Mouse (Mus musculus): ENCODE data around the gene Spata18. TPM values are rescaled to one million over a fixed set of nuclear protein-coding genes. Genes with fewer than 3 reads are reported as not detected.

Gene Spata18
- polyA plus RNA-seq (2014; fragmentation: Nextera tagmentation; extraction: Ambion mirVana), result 1.0 and 1.9 TPM in 2 replicates

DNA sequence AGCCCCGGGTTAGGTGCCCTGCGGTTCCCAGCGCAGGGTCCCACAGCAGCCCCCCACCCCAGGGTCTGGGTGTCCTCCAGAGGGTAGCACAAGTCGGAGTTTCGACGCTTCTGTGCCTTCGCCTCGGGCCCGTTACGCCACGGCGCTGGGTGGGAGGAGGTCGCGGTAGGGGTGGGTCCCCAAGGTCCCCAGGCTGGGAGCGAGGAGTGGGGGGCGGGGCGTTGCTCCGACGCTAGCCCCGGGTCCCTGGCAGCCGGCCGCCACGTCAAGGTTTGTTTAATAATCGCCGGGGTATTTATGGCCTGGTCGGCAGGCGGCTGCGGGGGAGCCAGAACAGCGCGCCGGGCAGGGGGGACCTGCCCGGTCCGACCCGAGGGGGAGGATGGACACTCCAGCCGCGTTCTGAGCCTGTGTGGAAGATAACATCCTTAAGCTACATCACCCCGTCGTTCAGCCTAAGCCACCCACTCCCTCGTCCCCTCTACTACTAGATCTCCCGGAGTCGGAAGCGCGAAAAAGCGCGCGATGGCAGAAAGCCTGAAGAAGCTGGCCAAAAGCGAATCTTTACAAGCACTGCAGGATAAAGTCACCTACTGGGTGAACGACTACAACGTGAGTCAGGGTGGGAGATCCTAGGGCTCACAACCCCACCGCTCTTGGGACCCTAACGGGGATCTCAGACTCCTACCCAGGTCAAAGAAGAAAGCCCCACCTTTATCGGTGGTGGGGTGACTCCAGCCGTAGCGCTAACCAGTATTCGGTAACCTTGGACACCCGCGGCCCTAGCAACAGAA lies at the start of gene Spata18:
Gene Spata18 (plus strand): TSS at position 319 of the 794 bp plus-strand sequence.
- peaks cover 46% of the 10 kb centered on the region for H3K27me3 ChIP-seq (ENCODE audit: control insufficient read depth, insufficient read depth, low read length)
- peak; percentile 69 for DNase-seq (ENCODE audit: low spot score)
- no peaks in the 10 kb centered on the region for H3K9me3 ChIP-seq (ENCODE audit: control insufficient read depth, low read length)
- H3K4me2 ChIP-seq (replicated peaks; ENCODE audit: low read depth, low read length), result peak within 1 kb of the TSS; percentile 84
- H3K27ac ChIP-seq (ENCODE audit: low read depth, low read length), result no peak within 1 kb of the TSS
- H3K9ac ChIP-seq (ENCODE audit: low read depth, low read length), result peak within 1 kb of the TSS; percentile 45
- no peak for ATAC-seq (ENCODE audit: low FRiP score)
- peaks cover 7% of the 10 kb centered on the region for H3K4me1 ChIP-seq (replicated peaks; ENCODE audit: control insufficient read depth, insufficient read depth, low read length)
- H3K4me3 ChIP-seq (ENCODE audit: low read depth, low read length), result peak within 1 kb of the TSS; percentile 42
- H3K36me3 ChIP-seq (ENCODE audit: control insufficient read depth, insufficient read depth, low read length), result no peaks in the 10 kb centered on the region
- WGBS, result under 1% methylated on average over 45 of the region's 57 CpGs

DNA sequence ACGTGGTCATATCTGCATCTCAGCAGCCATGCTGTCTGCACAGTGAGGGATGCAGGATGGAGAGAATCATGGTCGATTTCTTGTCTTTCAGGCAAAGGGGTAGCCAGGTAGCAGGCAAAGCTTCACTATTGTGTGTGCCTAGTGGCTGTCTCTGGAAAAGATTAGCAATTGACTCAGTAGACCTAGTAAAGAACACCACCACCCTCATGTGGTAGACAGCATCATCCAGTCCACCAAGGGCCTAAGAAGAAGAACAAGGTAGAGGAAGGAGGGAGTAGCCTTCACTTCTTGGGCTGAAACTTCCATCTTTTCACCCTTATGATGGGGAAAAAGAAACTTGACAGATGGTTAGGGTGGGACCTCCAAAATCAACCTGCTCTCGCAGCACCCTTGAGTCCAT lies 48.3 kb upstream of the Spata18 start:
- H3K4me3 ChIP-seq (ENCODE audit: low read depth, low read length), result no peak overlapping the region
- no peak overlapping the region for H3K27ac ChIP-seq (ENCODE audit: low read depth, low read length)
- DNase-seq (ENCODE audit: low spot score), result no peak
- H3K27me3 ChIP-seq (ENCODE audit: control insufficient read depth, insufficient read depth, low read length), result no peaks in the 10 kb centered on the region
- H3K9ac ChIP-seq (ENCODE audit: low read depth, low read length), result no peak overlapping the region
- no peak for ATAC-seq (ENCODE audit: low FRiP score)
- WGBS, result 88% methylated on average over 3 of the region's 3 CpGs
- no peaks in the 10 kb centered on the region for H3K9me3 ChIP-seq (ENCODE audit: control insufficient read depth, low read length)
- no peak overlapping the region for H3K4me2 ChIP-seq (replicated peaks; ENCODE audit: low read depth, low read length)
- H3K4me1 ChIP-seq (replicated peaks; ENCODE audit: control insufficient read depth, insufficient read depth, low read length), result peaks cover 2% of the 10 kb centered on the region
- H3K36me3 ChIP-seq (ENCODE audit: control insufficient read depth, insufficient read depth, low read length), result no peaks in the 10 kb centered on the region

DNA sequence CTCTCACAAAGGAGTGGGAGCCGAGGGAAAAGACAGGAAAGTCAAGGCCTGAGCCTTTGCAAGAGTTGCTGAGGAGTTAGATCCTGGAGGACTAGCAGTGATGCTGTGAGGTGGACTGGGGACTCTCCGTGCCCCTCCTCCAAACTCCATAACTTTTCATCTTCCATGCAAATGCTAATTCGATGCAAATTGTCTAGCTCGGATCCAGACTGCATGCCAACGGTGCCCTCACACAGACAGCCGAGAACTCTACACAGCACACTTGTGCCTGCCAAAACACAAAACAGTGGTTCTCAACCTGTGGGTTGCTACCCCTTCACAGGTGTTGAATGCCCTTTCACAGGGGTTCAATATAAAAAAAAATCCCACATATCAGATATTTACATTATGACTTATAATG lies 46.6 kb upstream of the Spata18 start:
- no peak overlapping the region for H3K4me2 ChIP-seq (replicated peaks; ENCODE audit: low read depth, low read length)

DNA sequence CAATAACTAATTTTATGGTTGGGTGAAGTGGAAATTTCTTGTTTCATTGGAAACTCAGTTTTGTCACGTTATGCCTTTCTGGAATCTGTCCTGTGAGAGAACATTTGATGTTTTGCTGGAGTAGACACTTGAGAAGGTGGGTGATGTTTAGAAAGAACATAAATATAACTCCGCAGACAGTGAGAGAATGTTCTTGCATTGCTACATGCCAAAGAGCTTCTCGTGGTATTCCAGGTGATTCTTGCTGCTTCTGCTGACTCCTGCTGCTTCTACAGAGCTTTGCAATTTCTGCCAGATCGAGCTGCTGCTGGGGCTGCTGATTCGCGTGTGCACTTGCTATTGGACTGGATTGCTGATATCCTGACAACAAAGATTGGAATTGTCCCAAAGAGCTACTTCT lies 46.2 kb upstream of the Spata18 start:
- no peak overlapping the region for H3K9ac ChIP-seq (ENCODE audit: low read depth, low read length)
- no peaks in the 10 kb centered on the region for H3K9me3 ChIP-seq (ENCODE audit: control insufficient read depth, low read length)
- no peak overlapping the region for H3K4me2 ChIP-seq (replicated peaks; ENCODE audit: low read depth, low read length)
- no peak for DNase-seq (ENCODE audit: low spot score)
- H3K36me3 ChIP-seq (ENCODE audit: control insufficient read depth, insufficient read depth, low read length), result no peaks in the 10 kb centered on the region
- ATAC-seq (ENCODE audit: low FRiP score), result no peak
- 93% methylated on average over 6 of the region's 6 CpGs for WGBS
- H3K4me1 ChIP-seq (replicated peaks; ENCODE audit: control insufficient read depth, insufficient read depth, low read length), result no peaks in the 10 kb centered on the region
- H3K4me3 ChIP-seq (ENCODE audit: low read depth, low read length), result no peak overlapping the region
- no peaks in the 10 kb centered on the region for H3K27me3 ChIP-seq (ENCODE audit: control insufficient read depth, insufficient read depth, low read length)
- H3K27ac ChIP-seq (ENCODE audit: low read depth, low read length), result no peak overlapping the region

More for the DNA sequence above, 46.6 kb upstream of the Spata18 start:
- no peak overlapping the region for H3K4me3 ChIP-seq (ENCODE audit: low read depth, low read length)
- H3K9ac ChIP-seq (ENCODE audit: low read depth, low read length), result no peak overlapping the region
- H3K36me3 ChIP-seq (ENCODE audit: control insufficient read depth, insufficient read depth, low read length), result no peaks in the 10 kb centered on the region
- DNase-seq (ENCODE audit: low spot score) (no peak), ATAC-seq (ENCODE audit: low FRiP score) (no peak)
- H3K27me3 ChIP-seq (ENCODE audit: control insufficient read depth, insufficient read depth, low read length), result no peaks in the 10 kb centered on the region
- H3K9me3 ChIP-seq (ENCODE audit: control insufficient read depth, low read length), result no peaks in the 10 kb centered on the region
- WGBS, result 83% methylated on average over 6 of the region's 6 CpGs
- H3K27ac ChIP-seq (ENCODE audit: low read depth, low read length), result no peak overlapping the region
- H3K4me1 ChIP-seq (replicated peaks; ENCODE audit: control insufficient read depth, insufficient read depth, low read length), result no peaks in the 10 kb centered on the region

DNA sequence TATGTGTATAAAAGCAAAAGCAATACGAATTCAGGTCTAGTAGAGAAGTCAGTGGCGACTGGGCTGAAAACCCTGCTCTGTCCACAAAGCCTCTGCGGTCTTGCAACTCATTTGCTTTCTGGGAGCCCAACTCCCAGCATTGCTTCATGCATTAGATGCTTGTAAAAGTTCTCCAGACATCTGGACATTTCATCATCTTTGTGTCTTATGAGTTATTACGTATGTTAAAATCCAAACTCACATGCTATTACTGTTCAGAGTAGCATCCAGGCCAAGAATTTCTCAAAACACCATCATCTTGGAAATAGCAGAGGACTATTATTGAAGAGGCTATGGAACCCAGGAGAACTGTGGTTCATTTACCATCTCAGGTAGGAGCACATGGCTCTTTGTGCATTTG lies 40.1 kb upstream of the Spata18 start:
- H3K9me3 ChIP-seq (ENCODE audit: control insufficient read depth, low read length), result no peaks in the 10 kb centered on the region
- ATAC-seq (ENCODE audit: low FRiP score), result no peak
- H3K27ac ChIP-seq (ENCODE audit: low read depth, low read length), result no peak overlapping the region
- no peaks in the 10 kb centered on the region for H3K27me3 ChIP-seq (ENCODE audit: control insufficient read depth, insufficient read depth, low read length)
- H3K4me1 ChIP-seq (replicated peaks; ENCODE audit: control insufficient read depth, insufficient read depth, low read length), result no peaks in the 10 kb centered on the region
- H3K4me3 ChIP-seq (ENCODE audit: low read depth, low read length), result no peak overlapping the region
- H3K4me2 ChIP-seq (replicated peaks; ENCODE audit: low read depth, low read length), result no peak overlapping the region
- no peak overlapping the region for H3K9ac ChIP-seq (ENCODE audit: low read depth, low read length)
- WGBS, result 95% methylated on average over 4 of the region's 4 CpGs
- no peaks in the 10 kb centered on the region for H3K36me3 ChIP-seq (ENCODE audit: control insufficient read depth, insufficient read depth, low read length)
- no peak for DNase-seq (ENCODE audit: low spot score)

DNA sequence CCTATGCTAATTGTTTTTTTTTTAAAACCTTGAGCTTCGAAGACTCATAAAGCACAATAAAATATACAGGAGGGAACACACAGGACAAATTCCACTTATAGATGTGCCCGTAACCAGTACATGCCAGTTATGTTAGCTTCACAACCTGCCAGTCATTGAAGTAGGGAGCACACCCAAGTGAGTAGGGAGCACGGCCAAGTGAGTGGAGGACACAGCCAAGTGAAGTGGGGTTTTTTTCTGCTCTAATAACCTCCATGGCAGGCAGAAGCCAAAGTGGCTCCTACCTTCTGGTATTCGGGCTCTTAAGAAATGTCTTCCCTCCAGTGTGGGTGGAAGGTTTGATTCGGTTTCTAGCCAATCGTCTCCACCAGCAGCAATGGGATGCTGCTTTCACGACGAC lies 37.9 kb upstream of the Spata18 start:
- Histone ChIP-seq H3K9ac (ENCODE audit: low read depth, low read length) (no peak overlapping the region), H3K4me2 (replicated peaks; ENCODE audit: low read depth, low read length) (no peak overlapping the region), H3K9me3 (ENCODE audit: control insufficient read depth, low read length) (no peaks in the 10 kb centered on the region), H3K4me3 (ENCODE audit: low read depth, low read length) (no peak overlapping the region), H3K27ac (ENCODE audit: low read depth, low read length) (no peak overlapping the region), H3K27me3 (ENCODE audit: control insufficient read depth, insufficient read depth, low read length) (no peaks in the 10 kb centered on the region), H3K4me1 (replicated peaks; ENCODE audit: control insufficient read depth, insufficient read depth, low read length) (no peaks in the 10 kb centered on the region), H3K36me3 (ENCODE audit: control insufficient read depth, insufficient read depth, low read length) (no peaks in the 10 kb centered on the region)
- ATAC-seq (ENCODE audit: low FRiP score), result no peak
- no peak for DNase-seq (ENCODE audit: low spot score)
- WGBS, result 92% methylated on average over 8 of the region's 8 CpGs

DNA sequence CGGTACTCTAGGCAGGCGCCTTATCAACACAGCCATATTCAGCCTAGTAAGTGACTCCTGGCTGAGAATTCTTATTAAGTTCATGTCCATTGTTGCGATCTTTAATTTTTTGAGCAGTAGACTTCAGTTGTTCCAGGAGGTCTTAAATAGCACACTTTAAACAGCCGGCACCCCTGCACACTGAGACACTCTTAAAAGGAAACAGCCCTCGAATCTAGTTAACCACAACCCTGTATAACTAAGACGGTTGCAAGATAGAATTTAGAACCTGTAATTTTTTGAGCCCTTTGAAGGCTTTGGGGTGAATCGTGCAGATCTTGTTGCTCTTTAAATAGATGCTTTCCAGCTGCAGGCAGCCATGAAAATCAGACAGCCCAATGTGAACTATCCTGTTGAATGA lies 36.0 kb upstream of the Spata18 start:
- Histone ChIP-seq H3K4me1 (replicated peaks; ENCODE audit: control insufficient read depth, insufficient read depth, low read length) (no peaks in the 10 kb centered on the region), H3K9ac (ENCODE audit: low read depth, low read length) (no peak overlapping the region), H3K36me3 (ENCODE audit: control insufficient read depth, insufficient read depth, low read length) (no peaks in the 10 kb centered on the region), H3K27ac (ENCODE audit: low read depth, low read length) (no peak overlapping the region), H3K9me3 (ENCODE audit: control insufficient read depth, low read length) (no peaks in the 10 kb centered on the region), H3K4me3 (ENCODE audit: low read depth, low read length) (no peak overlapping the region), H3K27me3 (ENCODE audit: control insufficient read depth, insufficient read depth, low read length) (no peaks in the 10 kb centered on the region), H3K4me2 (replicated peaks; ENCODE audit: low read depth, low read length) (no peak overlapping the region)
- DNase-seq (ENCODE audit: low spot score) (no peak), ATAC-seq (ENCODE audit: low FRiP score) (no peak)
- 87% methylated on average over 7 of the region's 7 CpGs for WGBS

DNA sequence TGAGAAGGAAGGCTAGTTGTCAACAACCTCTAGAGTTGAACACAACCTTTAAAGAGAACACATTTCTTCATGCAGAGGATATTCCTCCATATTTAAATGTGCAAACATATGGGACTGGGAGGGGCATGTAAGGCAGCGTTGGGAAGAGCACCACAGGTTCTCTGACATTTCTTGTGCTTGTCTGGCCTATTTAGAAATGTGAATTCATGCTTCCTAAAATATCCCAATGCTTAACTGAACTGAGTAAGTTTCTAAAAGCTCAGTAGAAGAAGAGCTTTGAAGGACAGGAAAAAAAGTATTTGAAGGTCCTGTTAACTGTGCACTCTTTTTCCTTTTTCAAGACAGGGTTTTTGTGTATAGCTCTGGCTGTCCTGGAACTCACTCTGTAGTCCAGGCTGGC lies 32.2 kb upstream of the Spata18 start:
- 79% methylated on average over 1 of the region's 1 CpGs for WGBS
- no peak overlapping the region for H3K4me2 ChIP-seq (replicated peaks; ENCODE audit: low read depth, low read length)
- no peak overlapping the region for H3K27ac ChIP-seq (ENCODE audit: low read depth, low read length)
- H3K4me1 ChIP-seq (replicated peaks; ENCODE audit: control insufficient read depth, insufficient read depth, low read length), result no peaks in the 10 kb centered on the region
- no peak for DNase-seq (ENCODE audit: low spot score)
- H3K36me3 ChIP-seq (ENCODE audit: control insufficient read depth, insufficient read depth, low read length), result no peaks in the 10 kb centered on the region
- no peak overlapping the region for H3K9ac ChIP-seq (ENCODE audit: low read depth, low read length)
- H3K27me3 ChIP-seq (ENCODE audit: control insufficient read depth, insufficient read depth, low read length), result no peaks in the 10 kb centered on the region
- no peak overlapping the region for H3K4me3 ChIP-seq (ENCODE audit: low read depth, low read length)
- no peak for ATAC-seq (ENCODE audit: low FRiP score)
- H3K9me3 ChIP-seq (ENCODE audit: control insufficient read depth, low read length), result no peaks in the 10 kb centered on the region

DNA sequence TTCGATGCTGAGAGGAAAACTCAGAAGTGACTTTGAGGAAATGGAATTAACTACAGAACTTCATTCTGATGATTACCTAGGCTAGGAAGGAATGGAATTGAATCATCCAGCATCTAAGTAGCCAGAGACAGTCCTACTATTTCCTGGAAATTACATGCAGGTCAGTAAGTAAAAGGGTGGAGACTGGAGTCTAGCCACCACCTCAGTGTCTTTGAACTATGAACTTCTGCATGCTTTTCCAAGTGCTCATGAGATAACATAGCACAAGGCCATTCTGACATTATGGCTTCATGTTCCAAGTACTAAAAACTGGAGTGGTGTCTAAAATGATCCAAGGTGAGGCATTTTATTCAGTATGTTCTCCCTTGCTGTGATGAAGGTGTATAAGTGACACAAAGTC lies 25.7 kb upstream of the Spata18 start:
- Histone ChIP-seq H3K4me1 (replicated peaks; ENCODE audit: control insufficient read depth, insufficient read depth, low read length) (no peaks in the 10 kb centered on the region), H3K4me3 (ENCODE audit: low read depth, low read length) (no peak overlapping the region), H3K36me3 (ENCODE audit: control insufficient read depth, insufficient read depth, low read length) (no peaks in the 10 kb centered on the region), H3K27ac (ENCODE audit: low read depth, low read length) (no peak overlapping the region), H3K27me3 (ENCODE audit: control insufficient read depth, insufficient read depth, low read length) (no peaks in the 10 kb centered on the region), H3K9me3 (ENCODE audit: control insufficient read depth, low read length) (no peaks in the 10 kb centered on the region), H3K9ac (ENCODE audit: low read depth, low read length) (no peak overlapping the region), H3K4me2 (replicated peaks; ENCODE audit: low read depth, low read length) (no peak overlapping the region)
- no peak for ATAC-seq (ENCODE audit: low FRiP score)
- DNase-seq (ENCODE audit: low spot score), result no peak
- WGBS, result 80% methylated on average over 1 of the region's 1 CpGs
